Mouse (Mus musculus) gastrocnemius, postnatal 14 days (tissue): ENCODE results near the gene Mt3. TPM values are rescaled to one million over a fixed set of nuclear protein-coding genes. Genes with fewer than 3 reads are reported as not detected.
"Not testable (repeated sequence)": the region's sequence is repeated elsewhere in the genome, so short reads cannot be mapped to it uniquely, and the experiment has no call there.

Experiments used
- DNase-seq: peaks from one replicate; pipeline ENCODE4 v3.0.0; 2021; ENCODE audit warnings: mixed read lengths
- intact Hi-C: fragments of 180-260 bp; cut with DNase I; formaldehyde crosslinking; loops from one replicate; pipeline ENCODE4 v1.15.1; 2025; ENCODE audit warnings: low total_unique reads
- total RNA-seq, 2 experiments: library from RNA; stranded (reverse); gene quantifications; 2 replicates each; pipeline ENCODE4 v1.2.3; 2021

Gene Mt3
- total RNA-seq, 2 experiments from 2014 or later = 5.8 to 11.2 TPM

DNA sequence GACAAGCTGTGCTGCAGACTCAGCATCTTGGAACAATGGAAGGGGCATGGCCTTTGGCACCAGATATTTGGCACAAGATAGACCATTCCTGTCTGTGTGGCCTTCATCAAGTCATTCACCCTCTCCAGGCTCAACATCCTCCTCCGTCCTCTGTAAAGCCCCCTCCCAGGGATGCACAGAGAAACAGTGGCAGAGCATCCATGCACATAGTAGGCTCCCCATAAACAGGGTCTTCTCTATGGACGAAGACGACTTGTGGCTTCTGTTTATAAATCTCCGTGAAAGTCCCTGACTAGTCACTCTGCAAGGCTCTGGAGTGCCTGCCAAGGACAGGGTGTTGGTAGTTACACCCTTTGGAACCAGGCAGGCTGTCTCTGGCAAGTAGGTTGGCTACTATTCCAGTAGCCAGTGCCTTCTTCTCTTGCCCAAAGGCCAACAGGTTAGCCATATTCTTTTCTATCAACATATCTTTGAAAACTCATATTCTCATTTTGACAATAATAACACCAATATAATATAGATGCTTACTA, 12.1 kb upstream of the Mt3 start:
- intact Hi-C loops = no loop called here
- peak; percentile 18 for DNase-seq

DNA sequence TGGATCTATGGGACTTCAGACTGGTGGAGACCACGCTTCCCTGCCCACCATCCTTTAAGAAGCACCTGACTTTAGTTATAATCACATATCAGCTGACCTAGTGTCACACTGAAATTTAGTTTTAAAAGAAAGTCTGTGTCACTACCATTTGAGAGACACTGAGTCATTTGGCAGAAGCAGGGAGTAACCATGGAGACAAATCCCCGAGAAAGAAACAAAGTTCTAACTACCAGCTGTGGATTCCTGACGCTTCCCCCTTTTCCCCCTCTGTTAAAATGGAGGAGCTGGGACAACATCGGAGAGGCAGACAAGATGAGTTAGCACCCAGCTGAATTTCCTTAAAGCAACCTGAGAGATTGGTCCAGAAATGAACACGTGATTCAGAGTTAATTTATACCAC, 4.2 kb upstream of the Mt3 start:
- DNase-seq = no peak
- intact Hi-C loops = no loop called here

DNA sequence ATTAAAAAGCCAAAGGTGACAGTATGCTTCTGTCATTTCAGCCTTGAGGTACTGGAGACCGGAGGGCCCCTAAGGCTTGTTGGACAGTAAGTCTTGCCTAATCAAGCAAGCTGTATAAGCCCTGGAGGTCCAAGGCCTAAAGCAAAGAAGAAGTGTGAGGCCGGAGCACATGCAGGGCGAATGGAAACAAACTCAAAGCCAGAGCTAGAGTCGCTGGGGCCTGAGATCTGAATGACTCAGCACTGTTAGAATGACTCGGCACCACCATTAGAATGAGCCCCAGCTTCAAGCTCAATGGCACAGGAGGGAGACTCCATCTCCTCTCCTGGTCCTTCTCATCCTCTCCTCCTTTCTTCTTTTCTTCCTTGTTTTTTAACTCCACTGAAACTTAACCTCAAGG, 1.5 kb upstream of the Mt3 start:
- intact Hi-C loops = loop anchor here (5.0 kb wide), 1 partner anchor 44 kb away; no protein-coding TSS in a partner anchor

DNA sequence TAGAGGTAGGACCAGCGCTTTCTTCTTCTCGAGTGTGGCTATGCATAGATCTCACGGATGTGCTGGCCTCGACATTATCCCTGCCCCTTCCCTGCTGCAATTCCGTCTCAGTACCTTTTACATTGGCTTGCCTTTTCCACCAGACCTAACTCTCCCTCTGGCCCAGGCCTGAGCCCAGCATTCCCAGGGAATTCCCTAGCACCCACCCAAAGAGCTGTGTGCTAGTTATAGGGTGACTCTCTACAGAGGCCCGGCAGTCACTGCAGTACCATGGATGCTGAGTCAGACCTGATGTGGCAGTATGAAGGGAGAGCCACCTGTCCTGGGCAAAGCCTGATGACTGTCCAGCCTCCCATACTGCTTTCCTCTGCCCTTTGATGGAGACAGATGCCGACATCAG, 1.0 kb downstream of the Mt3 start:
- DNase-seq = no peak
- intact Hi-C loops = loop anchor here (5.0 kb wide), 1 partner anchor 46 kb away; no protein-coding TSS in a partner anchor

More for the DNA sequence above, 1.5 kb upstream of the Mt3 start:
- DNase-seq = no peak

DNA sequence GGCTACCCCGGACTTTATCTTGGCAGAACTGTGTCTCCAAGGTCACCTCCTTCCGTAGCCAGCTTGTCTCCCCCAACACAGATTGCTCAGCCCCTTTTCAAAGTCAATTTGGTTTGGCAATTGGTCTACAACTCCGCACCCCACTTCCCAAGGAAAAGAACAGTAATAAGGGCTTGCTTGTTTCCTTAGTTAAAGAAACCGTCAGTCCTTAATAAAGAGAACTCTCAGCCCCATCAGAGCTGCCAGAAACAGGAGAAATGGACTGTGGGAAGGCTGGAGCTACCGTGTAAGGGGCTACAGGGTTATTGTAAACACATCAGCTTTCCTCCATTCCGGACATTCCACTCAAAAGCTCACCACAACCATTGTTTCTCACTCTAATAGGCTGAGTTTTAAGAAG, 2.1 kb downstream of the Mt3 start:
- intact Hi-C loops = loop anchor here (5.0 kb wide), 1 partner anchor 47 kb away; no protein-coding TSS in a partner anchor
- DNase-seq = no peak

DNA sequence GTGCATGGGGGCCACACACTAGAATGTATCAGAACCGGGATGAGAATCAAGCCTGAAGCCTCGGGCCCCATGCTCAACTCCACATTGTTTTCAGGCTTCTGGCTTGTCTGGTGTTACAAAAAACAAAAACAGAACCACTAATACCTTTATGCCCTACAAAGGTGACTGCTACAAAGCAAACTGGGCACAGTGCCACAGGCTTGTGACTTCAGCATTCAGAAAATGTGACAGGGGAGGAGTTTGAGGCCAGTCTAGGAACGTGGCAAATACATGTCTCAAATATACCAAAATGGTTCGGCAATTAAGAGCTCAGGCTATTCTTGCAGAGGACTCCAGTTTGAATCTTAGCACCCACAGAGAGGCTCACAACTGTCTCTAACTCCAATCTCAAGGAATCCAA, 3.7 kb downstream of the Mt3 start:
- intact Hi-C loops = no loop called here
- DNase-seq = no peak

DNA sequence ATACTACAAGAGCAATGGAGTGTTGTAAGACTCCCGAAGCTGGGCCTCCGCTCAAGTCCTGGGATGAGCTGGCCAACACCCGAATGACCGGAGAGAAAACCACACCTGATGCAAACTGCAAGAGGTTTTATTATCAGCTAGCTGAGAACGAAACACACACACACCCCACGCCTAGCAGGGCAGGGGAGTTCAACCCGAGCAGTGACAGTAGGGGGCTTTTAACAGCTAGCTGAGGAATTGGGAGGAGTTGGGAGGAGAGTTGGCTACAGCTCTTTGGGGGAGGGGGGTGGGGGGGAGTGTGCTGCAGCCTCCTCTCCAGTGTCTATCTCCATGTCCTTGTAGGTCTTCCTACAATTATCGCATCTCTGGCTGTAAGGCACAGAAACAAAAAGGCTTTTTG, 13.4 kb downstream of the Mt3 start:
- not testable (repeated sequence) for DNase-seq
- intact Hi-C loops = loop anchor here (5.0 kb wide), 1 partner anchor 37 kb away; no protein-coding TSS in a partner anchor

DNA sequence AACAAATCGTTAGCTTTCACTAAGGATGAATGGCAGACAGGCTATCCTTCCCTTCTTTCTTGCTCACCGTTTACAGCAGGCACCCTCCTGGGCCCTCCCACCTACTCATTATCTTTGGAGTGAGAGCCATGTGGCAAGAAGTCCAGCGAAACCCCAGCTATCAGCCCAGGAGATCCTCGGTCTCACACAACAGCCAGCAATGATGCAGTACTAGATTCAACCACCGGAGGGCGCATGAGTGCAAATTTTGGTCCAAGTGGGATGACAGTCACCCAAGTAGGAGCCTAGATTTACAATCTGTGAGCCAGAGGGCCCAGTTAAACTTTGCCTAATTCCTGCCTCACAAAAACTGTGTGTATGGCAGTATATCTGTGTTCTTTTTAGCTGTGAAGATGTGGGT, 14.8 kb downstream of the Mt3 start:
- intact Hi-C loops = loop anchor here (5.0 kb wide), 1 partner anchor 35 kb away; no protein-coding TSS in a partner anchor
- DNase-seq = peak; percentile 84

DNA sequence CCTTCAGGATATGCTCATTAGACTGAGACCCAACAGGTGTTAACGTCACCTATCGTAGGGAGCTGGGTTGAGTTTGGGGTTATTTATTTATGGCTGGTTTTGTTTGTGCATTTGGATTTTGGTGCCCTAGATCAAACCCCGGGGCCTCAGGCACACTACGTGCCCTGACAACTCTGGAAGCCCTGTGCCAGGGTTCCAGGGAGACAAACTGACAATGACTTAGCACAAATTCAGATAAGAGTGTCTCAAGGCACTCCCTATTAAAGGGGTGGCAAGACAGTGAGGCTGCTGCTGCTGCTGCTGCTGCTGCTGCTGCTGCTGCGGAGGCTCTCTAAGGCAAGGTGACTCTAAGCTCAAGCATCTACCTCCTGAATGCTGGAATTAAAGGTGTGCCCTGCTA, 17.1 kb downstream of the Mt3 start:
- intact Hi-C loops = loop anchor here (5.0 kb wide), 1 partner anchor 33 kb away; no protein-coding TSS in a partner anchor
- no peak for DNase-seq

DNA sequence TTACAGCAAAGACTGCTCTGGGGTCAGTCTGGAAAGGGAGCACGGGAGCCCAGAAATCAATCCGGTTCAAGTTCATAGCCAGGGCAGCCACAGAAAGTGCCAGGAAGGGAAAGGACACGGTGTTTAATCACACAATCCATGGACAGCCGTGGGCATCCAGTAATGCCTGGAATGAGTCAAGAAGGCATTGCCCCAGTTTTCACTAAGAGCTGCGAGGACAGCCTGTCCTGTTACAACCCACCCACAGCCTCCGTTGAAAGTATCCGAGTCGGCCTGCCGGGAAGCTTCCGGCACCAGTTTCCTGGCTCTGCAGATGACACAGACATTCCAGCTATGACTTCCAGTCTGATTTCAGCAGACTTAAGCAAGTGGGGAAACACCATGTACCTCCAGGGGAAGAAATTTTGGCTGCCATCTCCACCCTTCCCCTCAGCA, 18.9 kb downstream of the Mt3 start:
- intact Hi-C loops = no loop called here
- peak; percentile 60 for DNase-seq

DNA sequence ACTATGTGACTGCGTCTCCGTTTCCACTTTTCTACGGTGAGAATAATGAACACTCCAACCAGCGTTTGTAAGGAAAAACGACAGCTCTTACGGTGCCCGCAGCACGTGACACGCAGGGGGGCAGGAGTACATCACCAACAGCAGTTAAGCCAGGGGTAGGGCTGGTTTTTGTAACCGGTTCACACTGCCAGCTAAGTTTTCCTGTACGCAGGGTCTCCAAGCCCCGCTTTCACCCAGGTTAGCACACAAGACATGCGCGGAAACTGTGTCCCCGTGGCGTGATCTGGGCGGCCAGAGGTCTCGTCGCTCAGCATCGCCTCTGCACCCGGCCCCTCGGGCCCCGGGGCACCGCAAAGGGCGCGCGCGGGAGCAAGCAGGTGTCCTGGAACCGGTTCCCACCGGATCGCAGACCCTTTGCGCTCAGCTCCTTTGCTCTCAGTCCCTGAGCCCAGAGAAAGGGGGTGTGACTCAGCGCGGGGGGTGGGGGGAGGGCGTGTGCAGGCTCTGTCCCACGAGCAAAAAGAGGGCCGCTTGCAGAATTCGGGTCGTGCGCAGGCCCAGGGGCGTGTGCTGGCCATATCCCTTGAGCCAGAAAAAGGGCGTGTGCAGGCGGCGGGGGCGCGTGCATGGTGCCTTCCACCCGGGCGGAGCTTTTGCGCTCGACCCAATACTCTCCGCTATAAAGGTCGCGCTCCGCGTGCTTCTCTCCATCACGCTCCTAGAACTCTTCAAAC, 19.8 kb downstream of the Mt3 start, which contains the start of gene Mt2:
Gene Mt2, plus strand, starts transcription at position 590 of the 734 bp plus-strand sequence.
- peak; percentile 84 for DNase-seq
- intact Hi-C loops = no loop called here

DNA sequence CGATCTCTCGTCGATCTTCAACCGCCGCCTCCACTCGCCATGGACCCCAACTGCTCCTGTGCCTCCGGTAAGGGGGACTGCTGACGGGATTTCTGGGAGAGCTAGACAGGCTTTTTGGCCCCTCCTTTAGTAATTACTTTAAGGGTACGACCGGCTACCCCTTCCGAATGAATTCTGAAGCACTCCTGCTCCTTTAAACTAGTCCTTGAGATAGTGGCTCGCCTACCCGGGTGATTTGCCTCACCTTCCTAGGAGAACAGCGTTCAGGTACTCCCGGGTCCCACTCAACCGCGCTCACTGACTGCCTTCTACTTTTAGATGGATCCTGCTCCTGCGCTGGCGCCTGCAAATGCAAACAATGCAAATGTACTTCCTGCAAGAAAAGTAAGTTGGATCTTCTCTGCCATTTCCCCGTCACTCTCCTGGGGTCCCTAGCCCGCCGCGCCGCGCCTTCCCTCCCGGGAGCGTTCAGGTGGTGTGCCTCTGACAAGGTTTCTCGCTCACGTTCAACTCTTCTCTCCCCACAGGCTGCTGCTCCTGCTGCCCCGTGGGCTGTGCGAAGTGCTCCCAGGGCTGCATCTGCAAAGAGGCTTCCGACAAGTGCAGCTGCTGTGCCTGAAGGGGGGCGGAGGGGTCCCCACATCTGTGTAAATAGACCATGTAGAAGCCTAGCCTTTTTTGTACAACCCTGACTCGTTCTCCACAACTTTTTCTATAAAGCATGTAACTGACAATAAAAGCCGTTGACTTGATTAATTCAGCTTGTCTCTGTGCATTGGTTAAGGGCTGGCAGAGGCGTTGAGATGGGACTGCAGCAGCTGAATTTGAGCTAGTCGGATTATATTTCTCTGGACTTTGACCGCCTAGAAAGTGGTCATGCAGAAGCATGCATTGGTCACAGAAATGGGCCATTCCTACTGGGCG, 20.7 kb downstream of the Mt3 start:
- no peak for DNase-seq
- intact Hi-C loops = no loop called here

DNA sequence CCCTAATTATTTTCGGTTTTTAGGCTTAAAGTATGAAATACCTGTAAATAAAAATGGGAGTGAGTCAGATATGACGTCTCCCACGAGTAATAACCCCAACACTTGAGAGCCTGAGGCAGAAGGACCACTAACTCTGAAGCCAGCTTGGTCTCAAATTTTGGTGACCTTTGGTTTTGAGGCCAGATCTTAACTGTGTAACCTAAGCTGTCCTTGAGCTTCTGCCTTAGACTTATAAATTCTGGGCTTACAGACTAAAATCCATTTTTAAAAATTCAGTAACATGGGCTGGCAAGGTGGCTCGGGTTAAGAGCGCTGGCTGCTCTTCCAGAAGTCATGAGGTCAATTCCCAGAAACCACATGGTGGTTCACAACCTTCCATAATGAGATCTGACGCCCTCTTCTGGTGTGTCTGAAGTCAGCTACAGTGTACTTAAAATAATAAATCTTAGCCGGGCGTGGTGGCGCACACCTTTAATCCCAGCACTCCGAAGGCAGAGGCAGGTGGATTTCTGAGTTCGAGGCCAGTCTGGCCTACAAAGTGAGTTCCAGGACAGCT, 21.5 kb downstream of the Mt3 start:
- no peak for DNase-seq
- intact Hi-C loops = no loop called here

DNA sequence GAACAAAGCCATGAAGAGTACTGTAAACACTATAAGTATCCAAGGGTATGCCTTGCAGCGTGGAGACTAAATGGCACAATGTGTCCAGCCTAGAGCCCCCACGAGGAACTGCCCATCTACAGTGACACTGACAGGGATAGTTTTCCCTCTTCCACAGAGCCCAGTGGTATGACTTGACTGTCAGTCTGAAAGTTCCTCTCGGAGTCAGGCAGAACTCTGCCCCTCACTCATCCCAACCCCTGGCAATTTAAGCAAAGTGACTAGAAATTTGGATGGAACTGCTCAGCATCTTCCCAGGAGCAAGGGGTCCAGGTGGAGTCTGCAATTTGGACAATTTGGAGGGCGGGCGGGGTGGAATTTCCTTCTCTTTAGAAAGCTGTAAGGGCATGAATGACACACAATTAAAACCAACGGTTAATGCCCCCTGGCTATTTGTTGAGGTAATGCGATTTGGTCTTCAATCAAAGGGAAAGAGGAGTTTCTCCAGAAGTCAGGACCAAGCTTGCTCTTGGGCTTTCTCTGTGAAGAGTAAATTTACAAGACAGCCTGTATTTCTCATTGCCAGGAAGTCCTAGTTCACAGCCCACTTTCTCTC, 22.3 kb downstream of the Mt3 start:
- no peak for DNase-seq
- intact Hi-C loops = no loop called here

DNA sequence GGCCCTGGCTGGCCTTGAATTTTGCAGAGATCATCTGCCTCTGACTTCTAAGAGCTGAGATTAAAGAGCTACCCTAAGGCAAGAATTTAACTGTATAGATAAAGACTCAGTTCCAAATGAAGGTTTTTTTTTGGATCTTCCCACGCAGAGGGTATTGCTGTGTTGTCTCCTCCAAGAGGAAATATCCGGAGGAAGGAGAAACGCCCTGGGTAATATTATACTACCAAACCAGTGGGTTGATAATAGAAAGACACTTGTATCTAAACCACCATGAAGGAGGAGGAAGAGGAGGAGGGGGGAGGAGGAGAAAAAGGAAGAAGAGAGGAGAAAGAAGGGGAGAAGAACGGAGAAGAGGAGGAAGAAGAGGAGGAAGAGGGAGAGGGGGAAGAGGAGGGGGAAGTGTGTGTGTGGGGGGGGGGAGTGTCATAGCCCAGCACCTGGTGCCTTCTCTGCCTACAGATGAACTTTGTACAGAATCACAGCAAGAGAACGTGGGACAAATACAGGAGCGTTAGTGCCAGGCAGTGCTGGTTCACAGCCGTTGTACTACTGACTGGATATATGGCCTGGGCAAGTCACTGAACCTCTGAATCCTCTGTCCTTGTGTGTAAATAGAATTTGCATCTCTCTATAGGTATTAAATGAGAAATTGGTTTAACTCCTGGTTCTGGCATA, 25.4 kb downstream of the Mt3 start:
- intact Hi-C loops = no loop called here
- no peak for DNase-seq

DNA sequence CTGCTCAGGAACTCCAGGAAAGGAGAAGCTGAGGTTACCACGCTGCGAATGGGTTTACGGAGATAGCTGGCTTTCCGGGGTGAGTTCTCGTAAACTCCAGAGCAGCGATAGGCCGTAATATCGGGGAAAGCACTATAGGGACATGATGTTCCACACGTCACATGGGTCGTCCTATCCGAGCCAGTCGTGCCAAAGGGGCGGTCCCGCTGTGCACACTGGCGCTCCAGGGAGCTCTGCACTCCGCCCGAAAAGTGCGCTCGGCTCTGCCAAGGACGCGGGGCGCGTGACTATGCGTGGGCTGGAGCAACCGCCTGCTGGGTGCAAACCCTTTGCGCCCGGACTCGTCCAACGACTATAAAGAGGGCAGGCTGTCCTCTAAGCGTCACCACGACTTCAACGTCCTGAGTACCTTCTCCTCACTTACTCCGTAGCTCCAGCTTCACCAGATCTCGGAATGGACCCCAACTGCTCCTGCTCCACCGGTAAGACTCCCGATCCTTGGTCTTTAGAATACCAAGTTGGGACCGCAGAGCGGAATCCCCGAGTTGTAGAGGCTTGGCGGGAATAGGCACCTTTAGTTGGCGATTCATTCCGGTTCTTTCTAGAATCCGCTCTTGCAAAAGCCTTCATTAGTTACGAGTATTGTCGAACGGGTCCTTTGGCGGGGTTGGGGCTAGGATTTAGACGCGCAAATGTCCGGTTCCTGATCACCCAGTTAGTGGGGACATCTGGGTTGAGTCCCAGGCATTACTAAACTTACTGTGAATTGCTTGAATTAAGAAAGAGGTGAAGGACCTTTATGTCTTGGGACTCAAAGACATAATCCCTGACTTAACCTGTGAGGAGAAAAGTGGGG, 26.7 kb downstream of the Mt3 start, which contains the start of gene Mt1:
Gene Mt1, plus strand, starts transcription at position 226 of the 856 bp plus-strand sequence.
- intact Hi-C loops = no loop called here
- peak; percentile 92 for DNase-seq

DNA sequence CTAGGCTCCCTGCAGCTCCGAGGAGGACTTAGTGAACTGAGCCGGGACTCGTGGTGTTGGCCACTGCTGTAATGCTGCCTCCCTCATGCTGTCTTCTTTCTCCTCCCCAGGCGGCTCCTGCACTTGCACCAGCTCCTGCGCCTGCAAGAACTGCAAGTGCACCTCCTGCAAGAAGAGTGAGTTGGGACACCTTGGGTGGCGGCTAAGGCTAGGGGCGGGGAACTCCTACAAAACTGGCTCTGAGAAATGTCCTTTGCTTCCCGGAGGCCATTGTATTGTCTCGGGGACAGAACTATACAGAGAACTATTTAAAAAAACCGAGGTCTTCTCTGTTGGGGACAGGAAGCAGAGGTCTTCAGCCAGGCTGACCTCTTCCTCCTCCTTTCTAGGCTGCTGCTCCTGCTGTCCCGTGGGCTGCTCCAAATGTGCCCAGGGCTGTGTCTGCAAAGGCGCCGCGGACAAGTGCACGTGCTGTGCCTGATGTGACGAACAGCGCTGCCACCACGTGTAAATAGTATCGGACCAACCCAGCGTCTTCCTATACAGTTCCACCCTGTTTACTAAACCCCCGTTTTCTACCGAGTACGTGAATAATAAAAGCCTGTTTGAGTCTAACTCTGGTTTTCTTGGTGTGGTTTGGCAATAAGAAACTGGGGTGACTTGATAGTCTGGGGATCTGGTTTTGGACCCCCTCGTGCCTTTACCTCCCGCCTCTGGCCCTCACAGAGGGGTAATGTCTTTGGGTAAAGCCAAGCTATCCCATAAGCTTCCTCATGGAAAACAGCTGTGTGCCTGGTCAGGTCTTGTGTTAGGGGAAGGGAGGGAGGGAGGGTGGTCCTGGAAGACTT, 27.5 kb downstream of the Mt3 start:
- DNase-seq = no peak
- intact Hi-C loops = no loop called here
